Mouse (Mus musculus): ENCODE results near the gene Nr2c1. TPM values are rescaled to one million over a fixed set of nuclear protein-coding genes. Genes with fewer than 3 reads are reported as not detected.

Gene Nr2c1
- polyA plus RNA-seq, 1 experiment from 2014 or later: 12.2 TPM

- Histone ChIP-seq H3K4me2 (no peak overlapping the region), H3K4me1 (ENCODE audit: control insufficient read depth, insufficient read depth, low read length) (no peaks in the 10 kb centered on the region), H3K36me3 (ENCODE audit: control insufficient read depth, insufficient read depth, low read length) (no peaks in the 10 kb centered on the region), H3K9me3 (ENCODE audit: control insufficient read depth, low read length) (no peaks in the 10 kb centered on the region), H3K27ac (ENCODE audit: low read depth, low read length) (no peak overlapping the region), H3K9ac (ENCODE audit: low read length) (no peak overlapping the region), H3K4me3 (ENCODE audit: low read depth, low read length) (no peak overlapping the region), H3K27me3 (ENCODE audit: control insufficient read depth, insufficient read depth, low read length) (no peaks in the 10 kb centered on the region)
- 89% methylated on average over 8 of the region's 8 CpGs for WGBS
- no peak for ATAC-seq (ENCODE audit: low FRiP score)
- DNase-seq (ENCODE audit: low spot score, missing footprints): no peak
Observed at GRCm38 (mm10) chr10:94133081-94133480, 14.7 kb upstream of the Nr2c1 start.

- WGBS: 91% methylated on average over 7 of the region's 7 CpGs
- Histone ChIP-seq H3K27ac (ENCODE audit: low read depth, low read length) (no peak overlapping the region), H3K9ac (ENCODE audit: low read length) (no peak overlapping the region), H3K4me2 (no peak overlapping the region), H3K9me3 (ENCODE audit: control insufficient read depth, low read length) (no peaks in the 10 kb centered on the region), H3K4me1 (ENCODE audit: control insufficient read depth, insufficient read depth, low read length) (no peaks in the 10 kb centered on the region), H3K36me3 (ENCODE audit: control insufficient read depth, insufficient read depth, low read length) (no peaks in the 10 kb centered on the region), H3K27me3 (ENCODE audit: control insufficient read depth, insufficient read depth, low read length) (no peaks in the 10 kb centered on the region), H3K4me3 (ENCODE audit: low read depth, low read length) (no peak overlapping the region)
- no peak for DNase-seq (ENCODE audit: low spot score, missing footprints)
- no peak for ATAC-seq (ENCODE audit: low FRiP score)
Observed at GRCm38 (mm10) chr10:94133674-94134073, 14.1 kb upstream of the Nr2c1 start.

DNA sequence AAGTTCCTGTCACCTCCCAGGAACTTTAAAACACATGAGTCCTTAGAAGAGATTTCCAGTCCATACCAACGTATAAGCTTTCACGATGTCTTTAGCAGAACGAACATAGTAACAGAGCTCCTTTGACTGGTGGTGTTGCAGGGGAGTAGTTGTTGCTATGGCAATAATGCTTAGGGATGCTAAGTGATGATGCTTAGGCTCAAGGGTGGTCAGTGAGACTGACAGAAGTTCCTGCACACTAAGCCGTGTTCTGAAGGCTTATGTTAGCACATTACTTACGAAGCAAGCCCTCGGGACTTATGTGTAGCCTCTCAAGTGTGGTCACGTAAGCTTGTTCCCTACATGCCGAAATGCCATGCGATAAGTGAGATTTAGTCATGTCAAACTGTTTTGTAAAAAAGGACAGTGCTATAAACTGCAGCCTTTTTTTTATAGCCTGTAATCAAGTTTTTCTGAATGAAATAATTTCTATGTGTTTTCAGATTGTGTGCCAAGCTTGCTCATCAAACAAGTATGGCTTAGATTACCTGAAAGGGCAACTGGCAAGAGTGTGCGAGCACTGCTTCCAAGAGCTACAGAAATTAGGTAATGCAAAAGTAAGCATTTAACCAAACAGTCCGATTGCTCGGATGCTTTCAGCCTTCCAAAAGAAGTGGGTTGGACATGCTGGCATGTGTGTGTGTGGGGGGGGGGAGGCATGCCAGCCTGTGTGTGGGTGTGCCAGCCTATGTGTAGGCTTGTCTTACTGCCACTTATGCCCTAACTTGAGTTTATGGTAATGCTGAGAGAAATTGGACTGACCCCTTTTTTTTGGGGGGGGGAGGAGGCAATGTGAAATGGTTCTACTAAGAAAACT is 13.1 kb upstream of the Nr2c1 start:
- no peak for ATAC-seq (ENCODE audit: low FRiP score)
- H3K4me1 ChIP-seq (ENCODE audit: control insufficient read depth, insufficient read depth, low read length): no peaks in the 10 kb centered on the region
- H3K27me3 ChIP-seq (ENCODE audit: control insufficient read depth, insufficient read depth, low read length): no peaks in the 10 kb centered on the region
- H3K36me3 ChIP-seq (ENCODE audit: control insufficient read depth, insufficient read depth, low read length): no peaks in the 10 kb centered on the region
- no peak overlapping the region for H3K27ac ChIP-seq (ENCODE audit: low read depth, low read length)
- no peaks in the 10 kb centered on the region for H3K9me3 ChIP-seq (ENCODE audit: control insufficient read depth, low read length)
- WGBS: 89% methylated on average over 12 of the region's 12 CpGs
- H3K4me3 ChIP-seq (ENCODE audit: low read depth, low read length): no peak overlapping the region
- H3K4me2 ChIP-seq: no peak overlapping the region
- DNase-seq (ENCODE audit: low spot score, missing footprints): no peak
- H3K9ac ChIP-seq (ENCODE audit: low read length): no peak overlapping the region

DNA sequence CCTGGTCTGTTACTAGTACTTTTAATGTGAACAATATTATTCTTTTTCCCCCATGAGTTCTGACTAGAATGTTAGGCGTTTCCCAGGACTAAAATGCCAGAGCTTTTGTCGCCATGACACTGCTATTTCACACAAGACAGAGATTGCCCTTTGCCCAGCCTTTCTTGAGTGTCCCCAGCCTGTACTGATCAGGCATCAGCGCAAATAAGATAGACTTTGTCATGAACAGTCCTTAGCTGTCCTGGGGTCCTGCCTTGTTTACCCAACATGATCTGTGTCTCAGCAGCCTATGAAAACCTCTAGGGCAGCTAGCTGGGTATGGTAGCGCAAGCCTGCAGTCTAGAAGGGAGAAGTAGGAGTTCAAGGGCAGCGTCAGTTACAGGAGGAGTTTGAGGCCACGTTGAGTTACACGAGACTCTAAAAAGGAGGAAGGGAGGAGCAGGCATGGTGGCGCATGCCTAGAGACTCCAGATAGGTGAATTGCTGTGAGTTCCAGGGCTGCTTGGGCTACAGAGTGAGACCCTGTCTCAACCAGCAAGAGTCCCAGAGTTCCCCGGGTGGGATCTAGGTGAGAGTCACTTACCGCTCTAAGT is 8.8 kb upstream of the Nr2c1 start:
- H3K9ac ChIP-seq (ENCODE audit: low read length): no peak overlapping the region
- H3K27ac ChIP-seq (ENCODE audit: low read depth, low read length): no peak overlapping the region
- DNase-seq (ENCODE audit: low spot score, missing footprints) (no peak), ATAC-seq (ENCODE audit: low FRiP score) (no peak)
- no peaks in the 10 kb centered on the region for H3K4me1 ChIP-seq (ENCODE audit: control insufficient read depth, insufficient read depth, low read length)
- no peaks in the 10 kb centered on the region for H3K27me3 ChIP-seq (ENCODE audit: control insufficient read depth, insufficient read depth, low read length)
- no peak overlapping the region for H3K4me3 ChIP-seq (ENCODE audit: low read depth, low read length)
- no peak overlapping the region for H3K4me2 ChIP-seq
- WGBS: 92% methylated on average over 10 of the region's 10 CpGs
- H3K9me3 ChIP-seq (ENCODE audit: control insufficient read depth, low read length): no peaks in the 10 kb centered on the region
- no peaks in the 10 kb centered on the region; the same call in 1 of the 2 replicates for H3K36me3 ChIP-seq (ENCODE audit: control insufficient read depth, insufficient read depth, low read length)

DNA sequence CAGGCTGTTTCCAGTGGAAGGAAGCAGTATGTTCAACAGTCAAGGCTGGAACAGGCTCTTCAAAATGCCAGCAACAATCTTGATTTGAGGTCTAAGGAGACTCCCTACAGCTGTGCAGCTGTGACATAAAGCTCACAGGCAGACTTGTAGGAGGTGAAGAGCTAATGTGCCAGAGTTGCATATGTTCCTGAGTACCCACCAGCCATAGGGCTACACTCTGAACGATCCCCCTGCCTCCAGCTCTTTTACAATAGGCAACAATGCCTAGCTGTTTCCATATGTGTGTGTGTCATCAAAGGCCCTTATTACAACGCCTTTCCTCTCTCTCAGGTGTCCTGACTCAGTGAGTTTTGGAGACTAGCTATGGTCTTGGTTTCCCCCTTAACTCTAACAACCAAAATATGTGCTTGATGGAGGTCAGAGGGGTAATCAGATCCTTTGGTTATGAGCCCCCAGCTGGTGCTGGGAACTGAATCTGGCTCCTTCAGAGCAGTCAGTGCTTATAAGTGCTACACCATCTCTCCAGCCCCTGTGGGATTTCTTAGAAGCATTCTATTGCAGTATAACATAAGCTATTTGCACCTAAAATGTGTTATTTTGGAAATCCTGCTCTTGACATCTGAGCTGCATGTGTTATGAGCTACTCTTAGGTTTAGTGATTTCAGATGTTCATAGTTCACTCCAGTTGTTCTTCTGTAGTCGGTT is 7.4 kb upstream of the Nr2c1 start:
- no peak overlapping the region for H3K4me3 ChIP-seq (ENCODE audit: low read depth, low read length)
- H3K27me3 ChIP-seq (ENCODE audit: control insufficient read depth, insufficient read depth, low read length): no peaks in the 10 kb centered on the region
- ATAC-seq (ENCODE audit: low FRiP score) (no peak), DNase-seq (ENCODE audit: low spot score, missing footprints) (no peak)
- H3K27ac ChIP-seq (ENCODE audit: low read depth, low read length): no peak overlapping the region
- no peaks in the 10 kb centered on the region; the same call in 1 of the 2 replicates for H3K36me3 ChIP-seq (ENCODE audit: control insufficient read depth, insufficient read depth, low read length)
- H3K4me2 ChIP-seq: no peak overlapping the region
- 85% methylated on average over 3 of the region's 3 CpGs for WGBS
- no peaks in the 10 kb centered on the region for H3K9me3 ChIP-seq (ENCODE audit: control insufficient read depth, low read length)
- H3K9ac ChIP-seq (ENCODE audit: low read length): no peak overlapping the region
- H3K4me1 ChIP-seq (ENCODE audit: control insufficient read depth, insufficient read depth, low read length): no peaks in the 10 kb centered on the region

DNA sequence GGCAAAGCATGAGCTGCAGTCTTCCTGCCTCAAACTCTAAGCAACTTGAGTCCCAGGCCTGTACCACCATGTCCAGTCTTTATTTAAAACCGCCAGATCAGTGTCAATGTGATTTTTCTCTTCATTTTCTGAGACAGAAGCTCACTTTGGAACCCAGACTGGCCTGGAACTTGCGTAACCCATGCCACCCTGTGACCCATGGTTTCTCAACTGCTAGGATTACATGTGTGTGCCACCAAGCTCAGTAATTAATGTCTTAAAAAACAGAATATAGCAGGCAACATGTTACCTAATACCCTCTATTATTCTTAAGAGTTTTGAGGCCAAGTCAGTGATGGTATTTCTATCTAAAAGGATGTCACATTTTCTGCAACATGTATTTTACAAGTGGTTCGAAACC is 5.4 kb upstream of the Nr2c1 start:
- no peaks in the 10 kb centered on the region; the same call in 1 of the 2 replicates for H3K36me3 ChIP-seq (ENCODE audit: control insufficient read depth, insufficient read depth, low read length)
- DNase-seq (ENCODE audit: low spot score, missing footprints): no peak
- no peaks in the 10 kb centered on the region for H3K4me1 ChIP-seq (ENCODE audit: control insufficient read depth, insufficient read depth, low read length)
- no peak overlapping the region for H3K9ac ChIP-seq (ENCODE audit: low read length)
- WGBS: 84% methylated on average over 3 of the region's 3 CpGs
- ATAC-seq (ENCODE audit: low FRiP score): no peak
- no peak overlapping the region for H3K4me3 ChIP-seq (ENCODE audit: low read depth, low read length)
- no peaks in the 10 kb centered on the region for H3K27me3 ChIP-seq (ENCODE audit: control insufficient read depth, insufficient read depth, low read length)
- no peaks in the 10 kb centered on the region for H3K9me3 ChIP-seq (ENCODE audit: control insufficient read depth, low read length)
- H3K4me2 ChIP-seq: no peak overlapping the region
- no peak overlapping the region for H3K27ac ChIP-seq (ENCODE audit: low read depth, low read length)

DNA sequence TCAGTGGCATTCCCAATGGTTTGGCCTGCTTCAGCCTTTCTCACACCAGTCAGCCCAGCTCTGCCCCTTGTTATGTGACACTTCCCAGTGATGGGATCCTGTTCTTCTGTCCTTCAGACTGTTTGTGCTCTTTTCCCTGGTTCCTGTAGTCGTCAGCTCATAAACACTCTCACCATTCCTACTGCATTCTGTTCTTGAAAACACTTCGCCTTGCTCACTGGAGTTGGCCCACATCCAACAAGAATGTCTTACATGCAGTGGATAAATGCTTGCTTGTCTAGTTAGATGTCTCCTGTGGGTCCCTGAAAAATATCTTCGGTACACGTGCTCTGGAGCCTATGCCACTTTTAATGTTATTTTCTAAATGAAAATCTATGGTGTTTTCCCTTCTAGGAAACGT is 3.2 kb upstream of the Nr2c1 start:
- ATAC-seq (ENCODE audit: low FRiP score): no peak
- no peak overlapping the region for H3K27ac ChIP-seq (ENCODE audit: low read depth, low read length)
- no peak for DNase-seq (ENCODE audit: low spot score, missing footprints)
- WGBS: 87% methylated on average over 5 of the region's 5 CpGs
- no peak overlapping the region for H3K9ac ChIP-seq (ENCODE audit: low read length)
- peaks cover 4% of the 10 kb centered on the region; the same call in 1 of the 2 replicates for H3K4me1 ChIP-seq (ENCODE audit: control insufficient read depth, insufficient read depth, low read length)
- no peaks in the 10 kb centered on the region for H3K9me3 ChIP-seq (ENCODE audit: control insufficient read depth, low read length)
- H3K36me3 ChIP-seq (ENCODE audit: control insufficient read depth, insufficient read depth, low read length): no peaks in the 10 kb centered on the region; the same call in 1 of the 2 replicates
- no peaks in the 10 kb centered on the region for H3K27me3 ChIP-seq (ENCODE audit: control insufficient read depth, insufficient read depth, low read length)
- H3K4me3 ChIP-seq (ENCODE audit: low read depth, low read length): no peak overlapping the region
- no peak overlapping the region for H3K4me2 ChIP-seq

DNA sequence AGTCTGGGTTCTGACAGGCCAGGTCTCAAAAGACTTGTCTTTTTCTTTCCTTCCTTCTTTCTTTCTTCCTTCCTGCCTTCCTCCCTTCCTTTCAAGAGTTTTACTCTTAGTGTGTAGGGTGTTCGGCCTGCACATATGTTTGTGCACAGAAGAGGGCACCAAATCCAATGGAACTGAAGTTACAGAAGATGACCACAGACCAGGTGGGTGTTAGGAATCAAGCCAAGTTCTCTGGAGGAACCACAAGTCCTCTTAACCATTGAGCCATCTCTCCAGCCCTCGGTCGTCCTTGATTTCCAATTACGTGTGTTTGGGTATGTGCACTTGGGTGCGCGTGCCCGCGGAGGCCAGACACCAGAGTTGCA is 450 bp upstream of the Nr2c1 start:
- DNase-seq (ENCODE audit: low spot score, missing footprints) (no peak), ATAC-seq (ENCODE audit: low FRiP score) (no peak)
- H3K4me2 ChIP-seq: peak overlapping the region; percentile 56
- H3K36me3 ChIP-seq (ENCODE audit: control insufficient read depth, insufficient read depth, low read length): no peaks in the 10 kb centered on the region
- H3K27ac ChIP-seq (ENCODE audit: low read depth, low read length): no peak overlapping the region
- H3K4me3 ChIP-seq (ENCODE audit: low read depth, low read length): peak overlapping the region; percentile 90
- H3K9ac ChIP-seq (ENCODE audit: low read length): peak overlapping the region; percentile 96; the same call in 1 of the 2 replicates
- peaks cover 4% of the 10 kb centered on the region; the same call in 1 of the 2 replicates for H3K4me1 ChIP-seq (ENCODE audit: control insufficient read depth, insufficient read depth, low read length)
- H3K9me3 ChIP-seq (ENCODE audit: control insufficient read depth, low read length): no peaks in the 10 kb centered on the region
- H3K27me3 ChIP-seq (ENCODE audit: control insufficient read depth, insufficient read depth, low read length): no peaks in the 10 kb centered on the region
- 9% methylated on average over 8 of the region's 8 CpGs for WGBS

DNA sequence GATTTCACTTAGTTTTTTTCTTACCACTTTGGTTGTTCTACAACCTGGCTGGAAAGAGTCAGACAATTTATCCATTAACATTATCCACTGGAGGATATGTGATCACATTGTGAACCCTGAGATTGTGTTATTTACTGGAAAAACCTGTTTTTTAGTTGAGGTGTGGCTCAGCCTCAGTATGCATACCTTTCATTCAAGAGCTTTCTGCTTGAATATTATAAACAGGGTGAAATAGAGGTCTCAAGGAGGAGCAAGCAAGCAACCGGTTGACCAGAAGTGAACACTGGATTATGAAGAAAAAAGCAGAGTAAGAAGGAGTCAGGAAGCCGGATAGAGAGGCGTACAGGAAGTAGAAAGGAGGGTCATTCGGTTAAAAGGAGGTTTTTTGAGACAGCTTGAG is 3.7 kb downstream of the Nr2c1 start:
- Histone ChIP-seq H3K4me3 (ENCODE audit: low read depth, low read length) (no peak overlapping the region), H3K4me2 (no peak overlapping the region), H3K36me3 (ENCODE audit: control insufficient read depth, insufficient read depth, low read length) (no peaks in the 10 kb centered on the region), H3K4me1 (ENCODE audit: control insufficient read depth, insufficient read depth, low read length) (peaks cover 4% of the 10 kb centered on the region; the same call in 1 of the 2 replicates), H3K27ac (ENCODE audit: low read depth, low read length) (no peak overlapping the region), H3K27me3 (ENCODE audit: control insufficient read depth, insufficient read depth, low read length) (no peaks in the 10 kb centered on the region), H3K9me3 (ENCODE audit: control insufficient read depth, low read length) (no peaks in the 10 kb centered on the region), H3K9ac (ENCODE audit: low read length) (no peak overlapping the region)
- ATAC-seq (ENCODE audit: low FRiP score) (no peak), DNase-seq (ENCODE audit: low spot score, missing footprints) (no peak)
- WGBS: 89% methylated on average over 4 of the region's 4 CpGs

Measured in midbrain, embryonic 11.5 days (tissue).